Mouse (Mus musculus) ovary, postnatal 36 days (tissue): ENCODE results near the gene Cog3.
"Not testable (repeated sequence)": the region's sequence is repeated elsewhere in the genome, so short reads cannot be mapped to it uniquely, and the experiment has no call there.

ENCODE experiments used
- DNase-seq: peaks from one replicate; pipeline ENCODE4 v3.0.0; 2022; ENCODE audit warnings: low spot score, mixed read lengths

Cog3 gene

DNA sequence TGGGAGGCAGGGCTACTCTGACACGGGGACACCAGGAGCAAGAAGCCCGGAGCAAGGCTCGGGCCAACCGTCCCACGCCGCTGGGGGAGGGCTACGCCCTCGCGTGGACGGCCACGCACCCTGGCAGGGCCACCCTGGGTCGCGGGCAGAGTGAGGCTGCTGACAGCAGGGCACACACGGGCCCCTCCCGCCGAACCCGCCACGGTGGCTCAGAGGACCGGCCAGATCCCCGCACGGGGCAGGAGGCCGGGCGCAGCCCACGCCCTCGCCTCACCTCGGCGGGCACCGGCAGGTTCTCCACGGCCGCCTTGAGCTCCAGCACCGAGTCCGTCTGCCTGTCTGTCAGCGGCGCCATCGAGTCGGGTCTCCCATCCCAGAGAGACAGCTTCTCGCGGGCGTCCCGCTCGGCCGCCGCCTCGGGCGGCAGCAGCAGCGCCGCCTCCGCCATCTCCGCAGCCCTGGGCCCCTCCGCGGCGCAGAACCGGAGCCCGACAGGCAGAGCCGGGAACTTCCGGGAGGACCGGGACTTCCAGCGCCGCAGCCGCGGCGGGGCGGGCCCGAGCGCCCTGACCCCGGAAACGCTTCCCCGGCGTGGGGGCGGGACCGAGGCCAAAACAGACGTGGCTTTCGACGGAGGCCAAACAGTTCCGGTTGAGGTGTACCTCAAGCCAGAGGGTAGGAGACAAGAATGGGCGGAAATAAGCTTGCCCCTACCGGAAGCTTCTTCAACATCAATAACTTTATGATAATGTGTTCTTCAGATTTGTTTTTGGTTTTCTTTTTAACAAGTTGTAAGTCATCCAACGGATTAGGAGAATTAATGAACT, at the start of gene Cog3:
Gene Cog3, minus strand, starts transcription at position 527 of the 827 bp plus-strand sequence.
- peak; percentile 98 for DNase-seq

DNA sequence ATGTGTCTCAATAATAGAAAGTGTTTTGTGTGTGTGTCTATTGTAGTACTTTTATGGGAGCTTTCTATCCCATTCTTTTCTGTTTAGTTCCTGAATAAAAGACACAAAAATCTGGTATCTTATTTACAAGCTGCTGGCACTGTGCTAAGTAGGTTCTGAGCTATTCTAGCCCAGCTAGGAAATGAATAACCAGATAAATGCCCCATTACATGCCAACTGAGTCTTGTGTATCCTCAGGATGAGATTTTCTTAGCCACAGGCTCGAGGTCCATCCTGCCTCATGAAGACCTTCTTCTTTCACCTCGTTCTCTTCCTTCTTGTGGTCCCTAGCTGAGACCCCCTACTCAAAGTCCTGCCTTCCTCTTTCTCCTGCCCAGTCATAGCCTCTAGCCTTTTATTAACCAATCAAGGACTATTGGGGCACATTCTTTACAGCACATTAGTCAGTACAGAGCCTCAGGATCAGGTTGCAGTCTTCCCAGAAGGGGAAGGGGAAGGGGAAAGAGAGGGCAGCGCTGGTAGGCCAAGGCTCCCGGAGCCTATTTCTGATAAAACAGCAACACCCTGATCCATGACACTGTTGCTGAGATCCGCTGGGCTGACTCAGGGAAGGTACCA, 43.6 kb upstream of the Cog3 start:
- no peak for DNase-seq

DNA sequence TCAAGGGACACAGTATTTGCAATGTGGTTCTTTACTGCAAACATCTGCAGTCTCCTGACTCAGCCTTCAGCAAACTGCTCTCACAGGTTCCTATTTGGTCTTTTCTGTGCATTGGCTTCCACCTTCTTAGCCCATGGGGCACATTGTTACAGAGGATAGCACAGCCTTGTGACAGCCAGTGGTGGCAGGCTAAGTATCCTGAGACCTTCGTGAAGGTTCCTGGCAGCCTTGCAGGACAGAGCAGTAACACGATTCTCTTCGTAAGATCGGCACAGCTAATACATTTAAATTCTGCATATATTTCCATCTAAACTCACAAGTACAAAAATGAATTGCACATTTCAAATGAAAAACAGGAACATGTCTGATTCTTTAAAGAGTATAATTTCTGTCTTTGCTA, 41.6 kb upstream of the Cog3 start:
- no peak for DNase-seq

DNA sequence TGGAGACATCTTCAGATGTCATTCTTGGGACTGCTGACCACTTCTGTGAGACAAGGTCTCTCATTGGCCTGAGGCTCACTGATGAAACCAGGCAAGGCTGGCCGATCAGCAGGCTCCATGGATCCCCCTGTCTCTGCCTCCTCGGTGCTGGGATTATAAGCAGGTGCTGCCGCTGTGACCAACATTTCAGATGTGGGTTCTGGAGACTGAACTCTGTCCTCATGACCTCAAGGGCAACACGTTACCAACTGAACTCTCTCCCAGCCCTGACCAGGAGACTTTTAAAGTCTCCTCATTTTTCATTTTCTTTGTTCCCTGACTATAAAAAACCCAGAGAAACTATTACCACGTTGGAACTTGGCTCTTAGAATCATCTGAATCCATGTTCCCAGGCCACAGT, 40.4 kb upstream of the Cog3 start:
- DNase-seq, result no peak

DNA sequence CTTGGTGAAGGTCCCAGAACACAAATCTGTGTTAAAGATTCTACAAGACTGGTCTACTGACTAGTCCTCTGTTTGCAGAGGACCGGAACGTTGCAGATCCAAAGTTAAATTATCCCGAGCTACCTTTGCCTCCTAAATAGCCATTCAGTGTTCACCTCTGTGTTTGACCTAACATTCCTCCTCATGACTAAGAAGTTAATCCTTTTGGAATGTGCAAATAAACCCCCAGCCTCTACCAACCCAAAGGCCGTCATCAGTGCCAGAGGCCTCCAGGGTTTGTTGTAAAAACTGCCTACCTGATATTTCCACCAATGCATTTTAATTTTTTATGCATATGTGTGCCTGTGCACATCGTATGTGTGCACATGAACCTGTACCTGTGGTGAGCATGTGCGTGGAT, 40.0 kb upstream of the Cog3 start:
- DNase-seq, result no peak

DNA sequence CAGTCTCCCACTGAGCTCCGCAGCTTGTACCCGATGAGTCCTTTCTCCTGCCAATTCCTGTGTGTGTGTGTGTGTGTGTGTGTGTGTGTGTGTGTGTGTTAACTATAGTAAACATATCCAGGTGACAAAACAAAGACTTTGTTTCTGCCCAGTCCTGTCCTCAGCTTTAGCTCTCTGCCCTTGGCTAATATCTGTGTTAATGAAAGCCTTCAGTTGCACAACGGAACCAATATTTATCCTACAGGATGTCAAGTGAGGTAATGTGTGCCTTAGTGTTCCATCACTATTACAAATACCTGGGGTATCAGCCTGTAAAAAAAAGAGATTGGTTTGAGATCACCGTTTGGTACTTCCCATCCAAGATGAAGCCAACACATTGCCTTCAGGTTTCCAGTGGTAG, 38.8 kb upstream of the Cog3 start:
- no peak for DNase-seq

DNA sequence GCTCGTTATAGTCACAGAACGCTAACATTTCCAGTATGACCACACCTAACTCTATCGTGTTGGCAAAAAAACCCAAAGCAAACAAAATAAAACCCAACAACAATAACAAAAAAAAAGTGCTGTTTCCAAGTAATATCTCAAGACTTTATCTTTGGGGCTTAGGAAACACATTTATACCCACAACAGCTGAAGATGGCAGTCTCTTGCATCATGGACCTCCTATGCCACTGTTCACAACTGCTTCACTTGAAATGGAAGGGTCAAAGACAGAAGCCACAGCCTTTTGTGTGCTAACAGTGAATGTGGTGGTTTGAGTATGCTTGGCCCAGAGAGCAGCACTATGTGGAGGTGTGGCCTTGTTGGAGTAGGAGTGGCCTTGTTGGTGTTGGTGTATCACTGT, 37.1 kb upstream of the Cog3 start:
- no peak for DNase-seq

DNA sequence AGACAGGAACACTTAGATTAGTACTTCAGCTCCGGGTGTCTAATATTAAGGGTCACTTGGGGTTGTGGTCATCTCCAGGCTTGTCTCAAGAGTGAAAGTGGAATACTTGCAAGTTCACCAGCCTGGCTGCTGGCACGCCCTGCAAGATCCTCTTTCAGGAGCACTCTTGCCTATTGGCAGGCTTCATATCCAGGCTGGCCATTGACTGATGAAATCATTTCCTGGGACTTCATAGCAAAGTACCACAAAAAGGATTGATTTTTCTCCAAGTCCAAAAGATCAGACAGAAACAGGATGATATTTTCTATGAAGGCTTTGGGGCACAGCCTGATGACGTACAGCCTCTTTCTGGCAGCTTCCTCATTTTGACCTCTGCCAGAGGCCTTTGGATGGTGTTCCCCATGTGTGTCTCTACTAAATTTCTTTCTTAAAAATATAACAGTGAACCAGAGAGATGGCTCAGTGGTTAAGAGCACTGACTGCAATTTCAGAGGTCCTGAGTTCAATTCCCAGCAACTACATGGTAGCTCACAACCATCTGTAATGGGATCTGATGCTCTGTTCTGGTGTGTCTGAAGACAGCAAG, 36.2 kb upstream of the Cog3 start:
- DNase-seq, result no peak

DNA sequence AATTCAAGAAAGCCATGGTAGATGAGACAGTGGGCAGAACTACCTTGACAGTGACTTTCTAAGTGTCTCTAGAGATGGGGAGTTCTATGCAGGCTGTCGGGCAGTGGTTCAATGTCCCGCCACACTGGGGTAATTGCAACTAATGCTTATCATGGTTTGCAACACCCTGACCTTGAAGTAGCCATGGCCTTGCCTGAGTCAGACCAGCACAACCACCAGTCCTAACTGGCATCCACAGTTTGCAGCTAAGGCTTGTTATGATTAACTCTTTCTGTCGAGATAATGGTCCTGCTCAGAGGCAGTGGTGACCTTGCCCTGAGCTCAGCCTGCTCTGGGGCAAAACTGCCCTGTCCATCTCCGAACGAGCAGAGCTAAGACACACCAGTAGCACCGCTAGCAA, 35.0 kb upstream of the Cog3 start:
- peak; percentile 65 for DNase-seq

DNA sequence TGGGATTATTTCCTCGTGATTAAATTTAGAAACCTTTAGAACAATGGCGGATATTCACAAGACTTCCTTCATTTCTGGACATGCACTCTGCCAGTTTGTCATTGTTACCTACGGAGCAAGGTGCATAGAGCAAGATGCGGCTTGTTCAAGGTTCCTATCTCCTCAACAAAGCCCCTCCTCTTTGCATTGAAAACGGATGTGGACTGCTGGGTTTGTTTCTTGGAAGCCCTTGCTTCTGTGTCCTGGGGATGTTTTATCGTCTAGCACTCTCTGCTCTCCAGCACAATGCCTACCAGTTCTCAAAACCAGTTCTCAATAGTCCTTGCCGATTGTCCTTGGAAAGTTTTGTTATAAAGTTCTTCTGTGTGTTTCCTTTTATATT, 33.5 kb upstream of the Cog3 start:
- DNase-seq, result no peak

DNA sequence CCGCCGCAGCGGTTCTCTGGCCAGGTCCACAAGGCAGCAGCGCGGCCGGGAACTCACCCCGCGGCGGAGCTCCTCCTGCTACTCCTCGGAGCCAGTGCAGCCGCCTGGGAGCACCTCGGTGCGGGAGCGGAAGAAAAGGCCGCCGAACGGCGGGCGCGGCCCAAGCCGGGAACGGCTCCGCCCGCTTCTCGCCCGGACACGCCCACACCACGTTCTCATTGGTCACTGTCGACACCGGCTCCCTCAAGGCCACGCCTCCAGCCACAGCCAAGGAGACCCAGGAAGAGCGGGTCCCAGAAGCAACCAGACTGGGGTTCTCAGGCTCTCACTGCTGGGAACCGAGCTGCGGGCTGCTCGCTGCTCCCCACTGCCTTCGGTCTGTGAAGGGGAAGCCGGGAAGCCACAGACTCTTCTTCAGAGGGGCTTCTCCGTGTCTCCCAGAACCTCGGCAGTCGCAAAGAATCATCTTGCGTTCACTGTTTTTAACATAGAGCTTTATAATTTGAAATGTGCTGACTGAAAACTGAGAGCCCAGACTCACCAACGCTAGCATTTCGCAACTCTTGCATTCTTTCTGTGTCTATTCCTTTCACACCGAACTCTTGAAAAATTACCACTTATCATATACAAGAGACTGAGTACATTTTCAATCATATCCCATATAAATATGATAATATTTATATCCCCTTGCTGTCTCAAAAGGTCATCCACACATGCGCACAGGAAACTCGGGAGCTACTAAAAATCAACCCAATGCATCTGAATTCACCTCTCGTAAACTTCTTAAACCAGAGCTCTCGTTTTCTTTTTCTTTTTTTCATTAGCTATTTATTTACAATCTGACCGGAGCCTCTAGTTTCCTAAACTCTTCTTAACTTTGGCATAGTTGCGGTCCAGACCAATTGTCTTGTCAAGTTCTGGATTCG, 32.8 kb upstream of the Cog3 start, which contains the start of gene Slc25a30:
Gene Slc25a30, minus strand, starts transcription at position 170 of the 926 bp plus-strand sequence.
- peak; percentile 98 for DNase-seq

DNA sequence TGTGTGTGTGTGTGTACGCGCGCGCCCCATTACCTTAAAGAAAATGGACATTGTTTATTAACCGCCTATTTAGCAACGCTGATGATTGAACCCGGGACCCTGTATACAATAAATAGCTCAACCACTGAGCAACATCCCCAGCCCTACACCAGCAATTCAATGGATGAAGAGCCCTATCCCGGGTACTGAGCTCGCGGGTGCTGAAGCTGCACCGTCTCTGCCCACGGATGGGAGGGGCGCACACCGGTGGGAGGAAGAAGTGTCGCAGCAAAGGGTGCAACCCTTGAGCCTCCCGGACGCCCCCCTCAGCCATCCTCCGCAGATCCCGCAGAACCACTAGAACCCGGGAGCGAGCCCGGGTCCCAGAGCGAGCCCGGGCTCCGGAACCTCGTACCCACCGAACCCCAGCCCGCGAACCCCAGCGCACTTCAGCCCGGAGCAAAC, 32.1 kb upstream of the Cog3 start:
- DNase-seq, result no peak

DNA sequence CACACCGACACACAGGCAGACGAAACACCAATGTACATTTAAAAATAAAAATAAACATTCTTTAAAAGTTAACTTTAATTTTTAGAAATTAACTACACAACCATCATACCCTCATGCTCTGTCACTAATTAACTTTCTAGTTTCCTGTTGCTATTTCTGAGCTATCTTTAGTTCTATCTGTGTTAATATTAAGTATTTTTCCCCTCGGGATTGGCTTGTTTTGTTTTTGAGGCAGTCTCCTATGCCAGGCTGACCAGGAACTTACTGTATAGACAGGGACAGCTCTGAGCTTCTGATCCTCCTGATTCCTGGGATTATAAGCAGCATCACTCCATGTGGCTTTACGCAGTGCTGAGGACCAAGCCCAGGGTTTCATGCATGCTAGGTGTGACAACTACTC, 25.6 kb upstream of the Cog3 start:
- no peak for DNase-seq

DNA sequence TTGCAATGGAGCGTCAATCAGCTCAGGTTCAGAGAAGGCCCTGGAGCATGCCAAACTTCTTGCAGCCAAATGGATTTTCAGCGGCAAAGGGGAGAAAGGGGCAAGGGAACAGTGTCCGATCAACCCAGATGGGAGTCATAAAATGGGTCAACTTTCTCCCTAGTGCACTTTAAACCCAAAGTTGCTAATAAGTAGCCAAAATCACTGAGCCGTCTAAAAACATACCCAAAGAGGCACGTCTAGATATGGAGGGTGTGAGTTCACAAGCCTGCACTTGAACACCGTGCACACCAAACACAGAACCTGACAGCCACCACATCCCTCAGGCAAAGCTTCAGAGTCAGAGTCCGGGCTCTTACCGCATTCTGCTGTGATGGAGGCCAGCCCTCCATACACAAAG, 22.3 kb upstream of the Cog3 start:
- no peak for DNase-seq

DNA sequence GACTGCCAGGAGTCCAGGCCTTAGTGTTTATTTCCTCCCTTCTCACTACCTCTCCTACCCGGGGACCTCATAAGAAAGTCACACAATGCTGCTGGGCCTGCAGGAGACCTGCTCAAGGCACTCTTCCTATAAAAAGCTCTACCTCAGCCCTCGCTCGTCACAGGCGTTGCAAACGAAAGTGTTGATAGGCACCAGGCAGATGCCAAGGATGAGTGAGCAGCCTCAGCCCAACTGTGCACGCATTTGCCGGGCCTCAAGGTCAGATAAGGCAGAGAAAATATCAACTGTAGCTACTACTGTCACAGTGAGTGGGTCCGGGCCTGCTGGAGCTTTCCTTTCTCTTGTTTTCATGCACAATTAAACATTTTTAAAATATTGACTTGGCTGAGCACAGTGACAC, 19.1 kb upstream of the Cog3 start:
- DNase-seq, result peak; percentile 41

DNA sequence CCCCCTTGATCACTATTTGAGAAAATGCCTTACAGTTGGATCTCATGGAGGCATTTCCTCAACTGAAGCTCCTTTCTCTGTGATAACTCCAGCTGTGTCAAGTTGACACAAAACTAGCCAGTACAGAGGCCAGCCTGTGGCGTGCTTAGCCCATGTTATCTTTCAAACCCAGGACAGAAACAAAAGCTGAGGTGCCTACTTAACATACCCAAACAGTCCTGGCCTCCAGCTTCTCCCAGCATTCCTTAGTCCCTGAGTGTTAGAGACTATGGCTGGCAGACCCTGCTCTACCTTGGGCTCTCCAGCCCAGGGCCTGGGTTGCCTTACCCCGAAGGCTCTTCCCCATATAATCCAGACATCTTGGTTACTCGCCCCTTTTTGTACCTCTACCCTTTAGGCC, 18.1 kb upstream of the Cog3 start:
- not testable (repeated sequence) for DNase-seq

DNA sequence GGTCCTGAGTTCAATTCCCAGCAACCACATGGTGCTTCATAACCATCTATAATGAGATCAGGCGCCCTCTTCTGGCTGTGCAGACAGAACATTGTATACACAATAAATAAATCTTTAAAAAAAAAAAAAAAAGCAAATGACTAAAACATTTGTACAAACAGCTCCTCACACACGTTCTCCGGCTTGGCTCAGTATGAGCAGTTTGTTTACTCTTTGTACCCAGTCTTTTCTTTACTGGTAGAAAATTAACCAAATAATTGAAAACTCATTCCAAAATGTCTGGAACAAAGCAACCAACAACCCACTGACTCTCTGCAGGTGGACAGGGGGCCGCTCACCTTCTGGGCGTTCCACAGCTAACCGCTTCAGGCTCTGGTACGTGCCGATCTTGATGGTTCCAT, 16.8 kb upstream of the Cog3 start:
- no peak for DNase-seq

DNA sequence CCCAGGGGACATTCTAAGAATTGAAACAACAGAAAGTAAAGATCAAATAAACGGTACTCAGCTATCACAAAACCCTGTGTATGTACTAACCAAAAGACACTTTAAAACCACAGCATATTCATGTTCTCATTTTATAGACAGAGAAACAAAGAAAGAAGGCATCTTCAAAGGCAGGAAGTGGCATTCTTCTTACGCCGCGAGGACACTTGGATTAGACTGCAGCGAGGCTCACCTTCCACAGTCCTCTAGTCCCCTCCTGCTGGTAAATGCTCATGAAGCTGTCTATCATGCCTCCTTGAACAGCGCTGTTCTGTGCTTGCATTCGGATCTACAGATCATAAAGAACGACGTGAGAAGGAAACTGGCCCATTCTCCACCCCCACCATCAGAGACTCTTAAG, 15.0 kb upstream of the Cog3 start:
- no peak for DNase-seq

DNA sequence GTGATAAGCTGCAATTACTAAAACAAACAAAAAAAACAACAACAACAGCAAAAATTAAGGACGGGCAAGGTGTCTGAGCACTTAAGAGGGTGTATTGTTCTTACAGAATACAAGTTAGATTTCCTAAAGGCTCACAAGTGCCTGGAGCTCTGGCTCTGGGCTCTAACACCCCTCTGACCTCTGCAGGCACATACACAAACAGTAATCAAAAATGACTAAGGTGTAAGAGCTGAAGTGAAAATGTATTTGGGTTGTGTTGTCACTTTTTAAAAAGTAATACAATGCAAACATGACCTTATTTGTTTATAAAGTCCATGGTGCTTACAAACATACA, 13.9 kb upstream of the Cog3 start:
- DNase-seq, result no peak

DNA sequence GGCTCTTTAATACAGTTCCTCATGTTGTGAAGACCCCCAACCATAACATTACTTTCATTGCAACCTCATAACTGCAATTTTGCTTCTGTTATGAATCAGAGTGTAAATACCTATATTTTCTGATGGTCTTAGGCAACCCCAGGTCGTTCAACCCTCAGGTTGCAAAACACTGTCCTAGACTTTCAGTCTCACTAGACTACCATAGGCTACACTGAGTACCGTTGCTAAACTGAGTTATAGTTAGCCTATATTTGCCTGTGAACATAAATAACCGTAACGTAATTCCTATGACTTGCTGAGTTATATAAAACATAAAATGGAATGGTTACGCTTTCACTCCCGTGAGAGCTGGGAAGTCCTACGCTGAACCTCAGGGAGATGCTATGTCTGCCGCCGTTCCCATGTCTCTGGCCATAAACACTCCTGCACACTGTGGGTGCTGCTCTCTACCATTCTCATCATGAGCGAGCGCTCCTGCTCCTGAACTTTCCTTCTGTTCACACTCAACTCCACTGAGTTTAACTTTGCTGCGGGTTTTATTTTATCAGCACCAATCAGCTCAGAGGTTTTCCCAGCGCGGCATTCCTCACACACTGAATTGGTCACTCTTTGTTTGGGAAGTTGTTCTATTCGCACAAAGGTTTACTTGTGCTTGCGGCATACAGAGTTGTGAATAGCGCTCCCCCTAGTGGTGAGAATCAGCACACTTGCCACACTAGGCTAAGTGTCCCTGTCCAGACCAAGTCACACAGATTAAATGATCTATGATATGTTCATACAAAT, 13.4 kb upstream of the Cog3 start:
- DNase-seq, result peak; percentile 54

DNA sequence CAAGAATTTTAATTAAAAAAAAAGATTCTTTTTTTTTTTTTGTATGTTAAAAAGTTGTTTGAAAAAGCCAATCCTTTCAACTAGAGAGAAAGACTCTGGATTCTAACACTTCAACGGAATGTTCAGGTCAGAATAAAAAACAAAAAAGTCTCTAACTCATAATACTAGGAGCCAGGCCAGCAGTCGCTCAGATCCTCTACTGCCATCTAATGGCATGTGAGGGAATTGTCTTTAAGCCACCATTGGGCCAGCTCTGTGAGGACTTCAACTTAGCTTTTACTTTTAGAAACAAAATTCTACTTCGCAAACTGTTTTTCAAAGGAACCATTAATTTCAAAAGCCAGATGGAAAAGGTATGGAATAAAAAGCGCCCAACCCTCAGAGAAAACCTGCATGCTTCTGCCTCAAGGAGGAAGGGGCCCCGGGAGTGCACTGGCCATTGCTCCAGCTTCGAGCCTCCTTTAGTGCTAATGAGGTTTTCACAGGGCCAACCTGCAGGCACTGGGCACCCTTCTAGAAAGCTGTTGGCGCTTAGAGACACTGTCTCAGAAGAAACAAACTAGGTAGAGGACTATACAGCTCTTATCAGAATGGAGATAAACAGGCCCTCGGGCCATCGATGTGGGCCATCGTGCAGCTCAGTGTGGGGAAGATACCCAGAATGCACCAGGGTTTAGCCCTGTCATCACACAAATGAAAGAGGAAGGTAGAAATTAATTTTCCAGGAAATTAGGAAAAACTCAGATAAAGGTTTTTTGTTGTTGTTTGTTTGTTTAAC, 6.9 kb upstream of the Cog3 start:
- DNase-seq, result no peak
